Mouse (Mus musculus) bone marrow, adult 2 months (tissue): ENCODE data around the gene Psmg1.

ENCODE experiments used
- CTCF ChIP-seq: fragments of 200-500 bp; IDR thresholded peaks from 2 replicates; pipeline ENCODE4 v1.5.1; 2011; ENCODE audit warnings: low read length, control low read depth; ENCODE audit not compliant: control insufficient read depth, insufficient read depth
- POLR2A ChIP-seq: fragments of 200-500 bp; IDR thresholded peaks from 2 replicates; pipeline ENCODE4 v1.6.1; 2011; ENCODE audit warnings: low read depth, mild to moderate bottlenecking, control low read depth, low read length, borderline replicate concordance; ENCODE audit not compliant: control insufficient read depth

DNA sequence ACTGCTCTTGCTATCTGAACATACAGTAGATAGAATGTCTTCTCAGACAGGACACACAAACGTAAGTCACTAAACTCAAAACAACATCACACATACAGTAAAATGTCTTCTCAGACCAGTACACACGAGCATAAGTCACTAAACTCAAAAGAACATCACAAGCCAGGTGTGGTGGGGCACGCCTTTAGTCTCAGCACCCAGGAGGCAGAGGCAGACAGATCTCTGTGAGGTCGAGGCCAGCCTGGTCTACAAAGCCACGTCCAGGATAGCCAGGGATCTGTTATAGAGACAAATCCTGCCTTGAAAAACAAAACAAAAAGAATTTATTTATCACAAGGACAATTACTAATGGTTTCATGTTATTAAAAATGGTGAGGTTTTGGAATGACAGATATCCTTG is 35.5 kb upstream of the Psmg1 start:
- TF ChIP-seq CTCF = no peak
- no peak for TF ChIP-seq POLR2A
